Mouse (Mus musculus) embryonic fibroblast, embryonic 13.5 days (primary cell): Measurements from ENCODE around the gene Zfp652.

ENCODE experiments used
- CTCF ChIP-seq: IDR thresholded peaks from 2 replicates; pipeline ENCODE4 v1.5.1; 2011; ENCODE audit warnings: mild to moderate bottlenecking, control low read depth, low read length, moderate library complexity, borderline replicate concordance; ENCODE audit not compliant: insufficient read depth
- POLR2A ChIP-seq: IDR thresholded peaks from 2 replicates; pipeline ENCODE4 v1.6.1; 2011; ENCODE audit warnings: low read depth, mild to moderate bottlenecking, control low read depth, low read length, moderate library complexity

GRCm38 (mm10) chr11:95770720-95771364 lies 58.4 kb downstream of the Zfp652 start:
- no peak for TF ChIP-seq POLR2A
- TF ChIP-seq CTCF: no peak
